Comparison of ENCODE assay signal across 11 mouse cellular contexts in the genomic region with DNA sequence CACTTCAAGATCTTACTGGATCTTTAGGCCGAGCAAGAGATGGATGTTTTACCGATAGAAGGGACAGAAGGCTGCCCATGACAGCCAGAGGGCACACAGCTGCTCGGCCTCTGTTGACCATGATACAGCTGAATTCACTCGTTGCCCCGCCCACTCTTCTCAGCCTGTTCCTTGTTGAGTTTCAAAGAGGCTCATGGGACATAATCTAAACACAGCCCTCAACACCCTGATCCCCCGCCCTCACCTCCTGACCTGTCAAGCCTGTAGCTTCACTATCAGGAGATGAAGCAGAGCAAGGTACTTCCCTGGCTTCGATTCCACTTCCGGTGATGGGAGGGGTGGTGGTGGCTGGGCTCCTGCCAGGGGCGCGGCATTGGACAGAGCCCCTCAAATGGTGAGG. TPM values are rescaled to one million over a fixed set of nuclear protein-coding genes. Genes with fewer than 3 reads are reported as not detected.
A peak's percentile ranks its signal among the peaks of the same experiment; 100 is the strongest.
DNase-seq lines count a peak whose midpoint lies in the region; ATAC-seq and TF ChIP-seq lines count a peak whose summit lies in the region.
"Had no signal": no experiment of that assay in that cellular context is flagged by ENCODE, and none has a peak within 500 bp of the region (broad histone marks: within the 10 kb centered on the region; RNA-seq: fewer than 3 reads in every experiment).

No protein-coding gene starts in this region.

- H3K9ac ChIP-seq in hindbrain, embryonic 16.5 days (ENCODE audit: low read depth, low read length), result no peak overlapping the region
- H3K9ac ChIP-seq in CH12.LX (ENCODE audit: insufficient read depth, low read depth), result no peak overlapping the region
- H3K9ac ChIP-seq in liver, embryonic 12.5 days, result no peak overlapping the region
- H3K9ac ChIP-seq in hindbrain, embryonic 13.5 days, result no peak overlapping the region

- peaks cover 92% of the 10 kb centered on the region for H3K27me3 ChIP-seq in hindbrain, embryonic 10.5 days (ENCODE audit: insufficient read depth, poor library complexity, severe bottlenecking)
- H3K27me3 ChIP-seq in hindbrain, embryonic 16.5 days (replicated peaks; ENCODE audit: control insufficient read depth, insufficient read depth, low read length), result peaks cover 14% of the 10 kb centered on the region
- H3K27me3 ChIP-seq in CH12.LX (replicated peaks), result no peaks in the 10 kb centered on the region
- H3K27me3 ChIP-seq in liver, embryonic 12.5 days (replicated peaks), result peaks cover 74% of the 10 kb centered on the region
- H3K27me3 ChIP-seq in hindbrain, embryonic 13.5 days, result peaks cover 90% of the 10 kb centered on the region

- H3K36me3 ChIP-seq in hindbrain, embryonic 10.5 days, result no peaks in the 10 kb centered on the region
- H3K36me3 ChIP-seq in hindbrain, embryonic 16.5 days (ENCODE audit: control insufficient read depth, insufficient read depth, low read length), result no peaks in the 10 kb centered on the region
- H3K36me3 ChIP-seq in CH12.LX (replicated peaks in 1 of 2; ENCODE audit: control insufficient read depth in 1 of 2, insufficient read depth in 1 of 2, low read length in 1 of 2), result no peaks in the 10 kb centered on the region
- no peaks in the 10 kb centered on the region for H3K36me3 ChIP-seq in liver, embryonic 12.5 days
- H3K36me3 ChIP-seq in hindbrain, embryonic 13.5 days, result no peaks in the 10 kb centered on the region

- no peak for TF ChIP-seq POLR2A in CH12.LX (IDR thresholded peaks at IDR 0.05; ENCODE audit: low read depth, low read length)

- WGBS in hindbrain, embryonic 10.5 days, result 60% methylated on average over 10 of the region's 10 CpGs
- 70% methylated on average over 10 of the region's 10 CpGs for WGBS in hindbrain, embryonic 16.5 days
- 43% methylated on average over 10 of the region's 10 CpGs for WGBS in liver, embryonic 12.5 days (ENCODE audit: insufficient replicate concordance)
- WGBS in hindbrain, embryonic 13.5 days, result 67% methylated on average over 10 of the region's 10 CpGs

- H3K4me3 ChIP-seq in hindbrain, embryonic 10.5 days, result no peak overlapping the region
- H3K4me3 ChIP-seq in hindbrain, embryonic 16.5 days (ENCODE audit: low read length), result no peak overlapping the region
- no peak overlapping the region for H3K4me3 ChIP-seq in CH12.LX (replicated peaks in 1 of 3; ENCODE audit: low read depth in 2 of 3, low read length in 2 of 3, poor library complexity in 1 of 3)
- no peak overlapping the region for H3K4me3 ChIP-seq in liver, embryonic 12.5 days
- H3K4me3 ChIP-seq in hindbrain, embryonic 13.5 days, result no peak overlapping the region

- no peak overlapping the region; the same call in 1 of the 2 replicates for H3K27ac ChIP-seq in hindbrain, embryonic 10.5 days
- no peak overlapping the region for H3K27ac ChIP-seq in hindbrain, embryonic 16.5 days (ENCODE audit: low read depth, low read length)
- no peak overlapping the region for H3K27ac ChIP-seq in CH12.LX (ENCODE audit: insufficient read depth, low read depth)
- no peak overlapping the region for H3K27ac ChIP-seq in liver, embryonic 12.5 days
- no peak overlapping the region for H3K27ac ChIP-seq in hindbrain, embryonic 13.5 days

- H3K4me1 ChIP-seq in hindbrain, embryonic 10.5 days (replicated peaks), result peaks cover 28% of the 10 kb centered on the region
- H3K4me1 ChIP-seq in hindbrain, embryonic 16.5 days (ENCODE audit: control insufficient read depth, insufficient read depth, low read depth, low read length), result no peaks in the 10 kb centered on the region
- peaks cover 4 to 33% of the 10 kb centered on the region in 2 experiments for H3K4me1 ChIP-seq in CH12.LX (ENCODE audit: control insufficient read depth in 1 of 2, insufficient read depth in 2 of 2)
- H3K4me1 ChIP-seq in liver, embryonic 12.5 days, result no peaks in the 10 kb centered on the region
- peaks cover 17% of the 10 kb centered on the region for H3K4me1 ChIP-seq in hindbrain, embryonic 13.5 days (replicated peaks)

- peaks cover 9% of the 10 kb centered on the region; the same call in 1 of the 2 replicates for H3K9me3 ChIP-seq in hindbrain, embryonic 10.5 days
- H3K9me3 ChIP-seq in hindbrain, embryonic 16.5 days (ENCODE audit: control insufficient read depth, low read length), result peaks cover 3% of the 10 kb centered on the region
- peaks cover 5% of the 10 kb centered on the region for H3K9me3 ChIP-seq in CH12.LX (replicated peaks; ENCODE audit: low read length)
- no peaks in the 10 kb centered on the region for H3K9me3 ChIP-seq in liver, embryonic 12.5 days (replicated peaks)
- peaks cover 5% of the 10 kb centered on the region; the same call in 1 of the 2 replicates for H3K9me3 ChIP-seq in hindbrain, embryonic 13.5 days

- DNase-seq in hindbrain, embryonic 10.5 days (ENCODE audit: low spot score), result peak; percentile 43
- DNase-seq in CH12.LX (ENCODE audit: extremely low read depth), result peak; percentile 25
- DNase-seq in embryo, embryonic 11 days, result peak; percentile 65
- no peak for DNase-seq in thymus, postnatal 36 days
- no peak for DNase-seq in thymus, postnatal 4 days

- dilution Hi-C loops in CH12.LX (cut with MboI; ENCODE audit: extremely low pct_ligation_motif_present, extremely low pct_unique_long_range_greater_than_20kb, low sequenced_read_pairs), result no loop called here

- no peak for TF ChIP-seq EP300 in CH12.LX (IDR thresholded peaks at IDR 0.05; ENCODE audit: low read length)

- in situ Hi-C loops in CH12.LX (cut with MboI; ENCODE audit: low pct_ligation_motif_present, low pct_unique_long_range_greater_than_20kb, low sequenced_read_pairs), result no loop called here

- no peak for TF ChIP-seq CTCF in CH12.LX (conservative IDR thresholded peaks at IDR 0.05 in 1 of 2, IDR thresholded peaks at IDR 0.05 in 1 of 2; ENCODE audit: low read depth in 2 of 2, low read length in 2 of 2)

- TF ChIP-seq RAD21 in CH12.LX (IDR thresholded peaks at IDR 0.05; ENCODE audit: low read depth, low read length), result no peak

- no peak overlapping the region for H3K4me2 ChIP-seq in hindbrain, embryonic 16.5 days (ENCODE audit: low read length)
- H3K4me2 ChIP-seq in CH12.LX (ENCODE audit: insufficient read depth, low read depth, poor library complexity, severe bottlenecking), result no peak overlapping the region
- H3K4me2 ChIP-seq in liver, embryonic 12.5 days, result 0 out of 2 replicates have a peak overlapping the region, but pooled peaks have one; percentile 5
- H3K4me2 ChIP-seq in hindbrain, embryonic 13.5 days, result no peak overlapping the region

- no peaks in the 10 kb centered on the region for H3K79me2 ChIP-seq in CH12.LX (replicated peaks; ENCODE audit: control insufficient read depth, extremely low read depth, insufficient read depth, poor library complexity, severe bottlenecking)

- no peak for ATAC-seq in hindbrain, embryonic 16.5 days
- no peak for ATAC-seq in liver, embryonic 12.5 days
- no peak for ATAC-seq in hindbrain, embryonic 13.5 days (ENCODE audit: low FRiP score)

TF ChIP-seq in CH12.LX, 34 proteins besides CTCF, POLR2A, EP300 and RAD21:
- TF ChIP-seq KAT2A (IDR thresholded peaks at IDR 0.05; ENCODE audit: insufficient replicate concordance, low read length) (no peak), ELF1 (IDR thresholded peaks at IDR 0.05; ENCODE audit: low read depth, low read length) (0 out of 2 replicates have a peak, but pooled peaks have one; percentile 11), ZMIZ1 (IDR thresholded peaks at IDR 0.05; ENCODE audit: low read depth, low read length) (no peak)

RNA-seq across cellular contexts. Expression of a gene that starts 11.8 kb away (rescaled TPM):
- 0.47 and 0.80 TPM in 2 replicates for polyA plus RNA-seq in hindbrain, embryonic 10.5 days (2016; fragmentation: Nextera tagmentation; extraction: Ambion mirVana)
- 0.36 TPM in 1 of 2 replicates, not detected in the other for polyA plus RNA-seq in hindbrain, embryonic 16.5 days (2015; fragmentation: Nextera tagmentation; extraction: Ambion mirVana)
- total RNA-seq in CH12.LX (2012; rRNA removed) (not detected in 2 replicates), CH12.LX (2014; rRNA removed) (not detected in 2 replicates)
- not detected in 2 replicates for polyA plus RNA-seq in CH12.LX (2012; ENCODE audit: insufficient read length, low read depth)
- polyA plus RNA-seq in liver, embryonic 12.5 days (2016; fragmentation: Nextera tagmentation; extraction: Ambion mirVana), result 0.69 and 0.88 TPM in 2 replicates
- 0.22 and 1.3 TPM in 2 replicates for polyA plus RNA-seq in hindbrain, embryonic 13.5 days (2015; fragmentation: Nextera tagmentation; extraction: Ambion mirVana)
- total RNA-seq: left cerebral cortex, postnatal 10 days; neutrophil, adult 5-6 weeks had no signal
- polyA plus RNA-seq: frontal cortex, adult 2 months had no signal

Comparison
In these comparisons a context has a peak if more than half of its experiments do, and no peak if none do; other contexts are left out.
1. DNase-seq: peak in hindbrain, embryonic 10.5 days (single experiment), CH12.LX (single experiment) and embryo, embryonic 11 days (single experiment); none in thymus, postnatal 36 days (0 of 2) and thymus, postnatal 4 days (single experiment).